Mouse (Mus musculus): ENCODE data around the gene Serpinf1. TPM values are rescaled to one million over a fixed set of nuclear protein-coding genes. Genes with fewer than 3 reads are reported as not detected.
A peak's percentile ranks its signal among the peaks of the same experiment; 100 is the strongest.
"Not testable (repeated sequence)": the region's sequence is repeated elsewhere in the genome, so short reads cannot be mapped to it uniquely, and the experiment has no call there.

The Serpinf1 gene
- polyA plus RNA-seq, 1 experiment from 2014 or later, result 38.7 TPM

DNA sequence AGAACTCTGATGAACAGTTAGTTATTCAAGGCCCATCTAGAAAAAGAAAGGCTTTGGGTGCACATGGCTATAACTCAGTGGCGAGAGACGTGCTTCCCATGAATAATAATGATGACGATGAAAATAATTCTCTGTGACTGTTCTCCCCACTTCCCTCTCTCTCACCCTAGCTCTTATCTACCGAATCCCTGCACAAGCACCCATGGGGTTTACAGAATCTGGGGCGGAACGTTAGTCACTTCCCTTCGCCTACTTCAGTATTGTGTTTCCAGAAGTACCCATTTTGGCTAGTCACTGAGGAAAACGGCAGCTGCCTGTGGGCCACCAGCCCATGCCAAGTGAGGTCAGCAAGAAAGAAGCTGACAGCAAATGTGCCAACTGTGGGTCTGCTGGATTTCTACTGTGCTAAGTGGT lies 36.1 kb upstream of the Serpinf1 start:
- Histone ChIP-seq H3K4me1 (ENCODE audit: control insufficient read depth, insufficient read depth, low read length) (peaks cover 34% of the 10 kb centered on the region), H3K36me3 (ENCODE audit: control insufficient read depth, insufficient read depth, low read length) (no peaks in the 10 kb centered on the region), H3K27me3 (replicated peaks; ENCODE audit: control insufficient read depth, insufficient read depth, low read length) (no peaks in the 10 kb centered on the region), H3K4me2 (ENCODE audit: low read depth, low read length) (no peak overlapping the region), H3K27ac (ENCODE audit: low read length) (no peak overlapping the region), H3K4me3 (ENCODE audit: low read length) (no peak overlapping the region), H3K9me3 (ENCODE audit: control insufficient read depth, low read length) (no peaks in the 10 kb centered on the region), H3K9ac (ENCODE audit: low read depth, low read length) (no peak overlapping the region)
- 77% methylated on average over 8 of the region's 8 CpGs for WGBS
- ATAC-seq, result no peak

DNA sequence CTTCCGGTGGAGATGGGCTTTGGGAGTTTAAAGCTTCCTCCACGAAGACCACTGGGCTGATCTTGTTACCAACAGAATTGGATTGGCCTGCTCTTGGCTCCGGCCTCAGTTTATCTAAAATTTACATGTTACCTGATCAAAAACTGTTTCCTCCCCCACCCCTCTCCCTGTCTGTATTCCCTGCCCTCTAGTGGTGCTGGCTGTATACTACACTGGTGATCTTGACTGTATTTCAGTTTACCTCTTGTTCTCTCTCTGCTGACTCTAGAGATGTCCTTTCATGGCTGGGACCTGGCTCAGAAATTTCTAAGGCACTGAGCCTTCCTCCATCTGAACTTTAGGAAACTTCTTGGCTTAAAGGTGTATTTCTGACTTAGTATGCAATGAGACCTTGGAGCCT lies 35.7 kb upstream of the Serpinf1 start:
- Histone ChIP-seq H3K9ac (ENCODE audit: low read depth, low read length) (no peak overlapping the region), H3K4me2 (ENCODE audit: low read depth, low read length) (no peak overlapping the region), H3K4me1 (ENCODE audit: control insufficient read depth, insufficient read depth, low read length) (peaks cover 34% of the 10 kb centered on the region), H3K9me3 (ENCODE audit: control insufficient read depth, low read length) (no peaks in the 10 kb centered on the region), H3K27ac (ENCODE audit: low read length) (no peak overlapping the region), H3K4me3 (ENCODE audit: low read length) (no peak overlapping the region), H3K27me3 (replicated peaks; ENCODE audit: control insufficient read depth, insufficient read depth, low read length) (no peaks in the 10 kb centered on the region), H3K36me3 (ENCODE audit: control insufficient read depth, insufficient read depth, low read length) (no peaks in the 10 kb centered on the region)
- 16% methylated on average over 3 of the region's 3 CpGs for WGBS
- ATAC-seq, result no peak

DNA sequence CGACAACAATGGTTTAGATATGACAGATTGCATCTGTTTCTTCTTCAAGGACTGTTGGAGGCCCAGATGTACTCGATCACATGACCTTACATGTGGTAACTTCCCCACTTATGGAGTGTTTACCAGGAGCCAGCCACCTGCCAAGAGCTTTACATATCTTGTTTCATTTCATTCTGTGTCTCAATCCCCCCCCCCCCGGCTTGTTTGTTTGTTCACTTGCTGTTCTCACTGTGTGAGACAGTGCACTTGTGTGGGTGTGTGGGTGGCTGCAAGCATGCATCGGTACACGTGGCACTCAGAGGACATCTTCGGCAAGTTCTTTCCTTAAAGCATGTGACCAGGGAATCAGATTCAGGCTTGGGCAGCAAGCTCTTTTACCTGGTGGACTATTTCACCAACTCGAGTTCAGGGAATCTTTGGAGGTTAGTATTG lies 34.0 kb upstream of the Serpinf1 start:
- ATAC-seq, result no peak
- Histone ChIP-seq H3K4me2 (ENCODE audit: low read depth, low read length) (no peak overlapping the region), H3K27me3 (replicated peaks; ENCODE audit: control insufficient read depth, insufficient read depth, low read length) (no peaks in the 10 kb centered on the region), H3K36me3 (ENCODE audit: control insufficient read depth, insufficient read depth, low read length) (no peaks in the 10 kb centered on the region), H3K9me3 (ENCODE audit: control insufficient read depth, low read length) (no peaks in the 10 kb centered on the region), H3K4me3 (ENCODE audit: low read length) (no peak overlapping the region), H3K27ac (ENCODE audit: low read length) (no peak overlapping the region), H3K4me1 (ENCODE audit: control insufficient read depth, insufficient read depth, low read length) (peaks cover 24% of the 10 kb centered on the region), H3K9ac (ENCODE audit: low read depth, low read length) (no peak overlapping the region)
- 85% methylated on average over 7 of the region's 7 CpGs for WGBS

DNA sequence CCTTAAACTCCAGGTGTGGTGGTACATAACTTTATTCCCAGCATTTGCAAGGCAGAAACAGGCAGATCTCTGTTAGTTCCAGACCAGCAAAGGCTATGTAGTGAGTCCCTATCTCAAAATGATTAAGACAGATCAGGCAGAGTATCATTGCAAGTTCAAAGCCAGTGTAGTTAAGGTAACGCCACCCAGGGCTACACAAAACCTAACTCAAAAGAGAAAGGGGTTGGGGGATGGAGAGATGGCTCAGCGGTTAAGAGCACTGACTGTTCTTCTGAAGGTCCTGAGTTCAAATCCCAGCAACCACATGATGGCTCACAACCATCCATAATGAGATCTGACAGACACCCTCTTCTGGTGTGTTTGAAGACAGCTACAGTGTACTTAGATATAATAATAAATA lies 33.5 kb upstream of the Serpinf1 start:
- ATAC-seq; H3K27me3 ChIP-seq (replicated peaks; ENCODE audit: control insufficient read depth, insufficient read depth, low read length); H3K4me3 ChIP-seq (ENCODE audit: low read length); H3K36me3 ChIP-seq (ENCODE audit: control insufficient read depth, insufficient read depth, low read length); H3K27ac ChIP-seq (ENCODE audit: low read length); H3K9ac ChIP-seq (ENCODE audit: low read depth, low read length); H3K9me3 ChIP-seq (ENCODE audit: control insufficient read depth, low read length); H3K4me2 ChIP-seq (ENCODE audit: low read depth, low read length): not testable (repeated sequence)
- H3K4me1 ChIP-seq (ENCODE audit: control insufficient read depth, insufficient read depth, low read length), result peaks cover 24% of the 10 kb centered on the region
- WGBS, result 93% methylated on average over 2 of the region's 2 CpGs

DNA sequence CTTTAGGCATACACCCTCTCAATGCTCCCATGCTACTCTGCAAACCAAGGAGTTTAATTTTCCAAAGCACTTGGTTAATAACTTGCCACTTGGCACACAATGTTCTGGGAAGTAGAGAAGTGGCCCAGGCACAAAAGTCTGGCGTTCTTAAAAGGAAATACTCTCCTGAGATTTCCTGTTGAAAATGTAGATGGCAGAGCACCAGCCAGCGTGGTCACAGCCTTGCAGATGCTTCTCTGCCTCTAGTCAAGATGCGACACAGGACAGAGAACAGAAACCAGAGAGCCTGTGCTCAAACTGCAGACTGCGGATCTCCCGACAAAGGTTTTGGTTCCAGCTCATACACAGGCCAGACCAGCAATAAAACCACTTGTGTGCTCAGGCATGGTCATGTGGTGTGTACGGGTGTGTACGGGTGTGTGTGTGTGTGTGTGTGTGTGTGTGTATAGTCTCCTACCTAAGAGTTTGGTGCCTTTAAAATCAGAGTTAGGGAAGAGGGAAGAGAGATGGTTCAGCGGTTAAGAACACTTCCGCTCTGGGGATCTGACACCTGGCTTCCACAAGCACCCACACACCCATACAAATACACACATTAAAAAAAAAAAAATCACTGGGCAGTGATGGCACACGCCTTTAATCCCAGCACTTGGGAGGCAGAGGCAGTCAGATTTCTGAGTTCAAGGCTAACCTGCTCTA lies 32.7 kb upstream of the Serpinf1 start:
- no peaks in the 10 kb centered on the region for H3K27me3 ChIP-seq (replicated peaks; ENCODE audit: control insufficient read depth, insufficient read depth, low read length)
- peaks cover 24% of the 10 kb centered on the region for H3K4me1 ChIP-seq (ENCODE audit: control insufficient read depth, insufficient read depth, low read length)
- peak overlapping the region; percentile 68; the same call in 1 of the 2 replicates for H3K27ac ChIP-seq (ENCODE audit: low read length)
- H3K4me3 ChIP-seq (ENCODE audit: low read length), result peak overlapping the region; percentile 75
- no peaks in the 10 kb centered on the region for H3K9me3 ChIP-seq (ENCODE audit: control insufficient read depth, low read length)
- H3K36me3 ChIP-seq (ENCODE audit: control insufficient read depth, insufficient read depth, low read length), result no peaks in the 10 kb centered on the region
- peak overlapping the region; percentile 90 for H3K4me2 ChIP-seq (ENCODE audit: low read depth, low read length)
- H3K9ac ChIP-seq (ENCODE audit: low read depth, low read length), result peak overlapping the region; percentile 74
- ATAC-seq, result no peak
- WGBS, result 69% methylated on average over 10 of the region's 10 CpGs

DNA sequence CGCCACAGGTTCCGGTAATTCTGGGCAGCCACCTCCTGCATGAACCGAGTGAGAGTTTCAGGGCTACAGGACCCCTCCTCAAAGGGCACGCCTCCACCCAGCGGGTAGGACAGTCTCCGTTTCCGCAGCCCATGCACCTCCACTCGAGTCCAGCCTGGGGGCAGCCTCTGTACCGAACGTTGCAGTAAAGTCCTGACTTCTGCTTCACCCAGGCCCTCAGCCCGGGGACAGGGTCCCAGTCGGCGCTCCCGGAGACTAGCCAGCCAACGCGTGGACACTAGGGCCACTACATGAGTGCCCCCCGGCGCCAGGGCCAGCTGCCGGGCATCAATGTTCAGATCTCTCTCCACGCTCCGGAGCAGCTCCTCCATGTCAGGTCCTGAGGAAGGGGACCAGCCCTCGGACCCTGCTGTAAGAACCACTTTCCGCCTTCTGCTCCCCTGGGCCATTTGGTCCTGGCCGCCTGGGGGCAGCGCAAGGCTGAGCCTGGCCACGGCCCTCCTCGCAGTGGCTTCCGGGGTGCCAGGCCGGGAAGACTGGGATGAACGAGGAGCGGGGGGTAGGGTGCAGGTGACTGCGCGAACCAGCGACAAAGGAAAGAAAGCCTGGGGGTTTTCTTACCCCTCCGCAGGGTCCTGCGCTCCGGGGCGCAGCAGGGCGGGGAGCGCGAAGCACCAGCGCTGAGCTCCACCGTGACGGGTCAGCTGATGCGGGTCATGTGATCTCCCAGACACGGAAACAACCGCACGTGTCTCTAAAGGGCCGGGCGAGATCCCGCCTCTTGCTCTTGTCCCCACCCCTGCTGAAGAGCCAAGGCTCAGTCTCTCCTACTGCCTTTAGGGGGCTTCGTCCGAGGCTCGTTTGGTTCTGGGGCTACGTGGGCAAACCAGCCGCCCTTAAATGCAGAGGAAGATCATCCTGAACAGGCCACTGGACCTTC lies 31.8 kb upstream of the Serpinf1 start, which contains the start of gene Wdr81:
Gene Wdr81, minus strand, starts transcription at position 727 of the 940 bp plus-strand sequence.
- H3K9me3 ChIP-seq (ENCODE audit: control insufficient read depth, low read length), result no peaks in the 10 kb centered on the region
- peak within 1 kb of the TSS; percentile 90 for H3K4me2 ChIP-seq (ENCODE audit: low read depth, low read length)
- peak; percentile 93 for ATAC-seq
- no peaks in the 10 kb centered on the region for H3K27me3 ChIP-seq (replicated peaks; ENCODE audit: control insufficient read depth, insufficient read depth, low read length)
- H3K27ac ChIP-seq (ENCODE audit: low read length), result peak within 1 kb of the TSS; percentile 68; the same call in 1 of the 2 replicates
- H3K36me3 ChIP-seq (ENCODE audit: control insufficient read depth, insufficient read depth, low read length), result 0 out of 2 replicates have a peak, but pooled peaks cover 2% of the 10 kb centered on the region
- 2% methylated on average over 56 of the region's 56 CpGs for WGBS
- peak within 1 kb of the TSS; percentile 74 for H3K9ac ChIP-seq (ENCODE audit: low read depth, low read length)
- H3K4me1 ChIP-seq (ENCODE audit: control insufficient read depth, insufficient read depth, low read length), result peaks cover 16% of the 10 kb centered on the region
- H3K4me3 ChIP-seq (ENCODE audit: low read length), result peak within 1 kb of the TSS; percentile 75

DNA sequence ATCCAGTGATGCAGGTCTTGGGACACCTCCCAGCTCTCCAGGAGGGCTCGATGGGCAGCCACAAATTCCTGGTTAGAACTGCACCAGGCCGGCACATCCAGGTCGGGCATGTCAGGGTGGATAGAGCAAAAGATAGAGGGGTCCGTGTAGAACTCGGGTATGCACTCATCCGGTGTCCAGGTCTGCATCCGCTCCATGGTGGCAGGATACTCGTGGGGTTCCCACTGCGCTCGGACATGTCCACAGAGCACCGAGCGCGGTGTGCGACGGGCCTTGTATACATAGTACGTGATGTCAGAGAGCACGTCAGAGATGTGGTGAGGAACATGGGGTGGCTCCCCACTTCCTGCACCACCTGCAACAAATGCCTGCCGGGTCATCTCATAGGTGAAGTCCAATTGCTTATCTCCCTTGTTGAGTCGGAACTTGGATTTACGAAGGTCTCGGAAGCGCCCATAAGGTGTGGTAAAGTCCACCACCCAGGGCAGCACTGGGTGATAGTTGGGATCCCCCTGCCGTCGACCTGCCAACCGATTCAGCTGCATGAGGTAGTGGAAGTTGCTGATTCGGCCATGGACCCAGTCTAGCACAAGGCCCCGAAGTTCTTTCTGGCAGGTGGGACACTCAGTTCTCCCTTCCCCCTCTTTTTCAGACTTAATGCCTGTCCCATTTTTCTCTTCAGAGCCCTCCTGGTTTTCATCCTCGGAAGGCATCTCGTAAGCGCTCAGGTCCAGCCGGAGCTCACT lies 30.5 kb upstream of the Serpinf1 start:
- 0 out of 2 replicates have a peak, but pooled peaks cover 5% of the 10 kb centered on the region for H3K36me3 ChIP-seq (ENCODE audit: control insufficient read depth, insufficient read depth, low read length)
- WGBS, result 91% methylated on average over 31 of the region's 31 CpGs
- H3K27ac ChIP-seq (ENCODE audit: low read length), result no peak overlapping the region
- H3K4me2 ChIP-seq (ENCODE audit: low read depth, low read length), result peak overlapping the region; percentile 90; the same call in 1 of the 2 replicates
- peak overlapping the region; percentile 75 for H3K4me3 ChIP-seq (ENCODE audit: low read length)
- H3K9ac ChIP-seq (ENCODE audit: low read depth, low read length), result peak overlapping the region; percentile 74; the same call in 1 of the 2 replicates
- no peak for ATAC-seq
- no peaks in the 10 kb centered on the region for H3K27me3 ChIP-seq (replicated peaks; ENCODE audit: control insufficient read depth, insufficient read depth, low read length)
- H3K9me3 ChIP-seq (ENCODE audit: control insufficient read depth, low read length), result no peaks in the 10 kb centered on the region
- H3K4me1 ChIP-seq (ENCODE audit: control insufficient read depth, insufficient read depth, low read length), result peaks cover 16% of the 10 kb centered on the region

DNA sequence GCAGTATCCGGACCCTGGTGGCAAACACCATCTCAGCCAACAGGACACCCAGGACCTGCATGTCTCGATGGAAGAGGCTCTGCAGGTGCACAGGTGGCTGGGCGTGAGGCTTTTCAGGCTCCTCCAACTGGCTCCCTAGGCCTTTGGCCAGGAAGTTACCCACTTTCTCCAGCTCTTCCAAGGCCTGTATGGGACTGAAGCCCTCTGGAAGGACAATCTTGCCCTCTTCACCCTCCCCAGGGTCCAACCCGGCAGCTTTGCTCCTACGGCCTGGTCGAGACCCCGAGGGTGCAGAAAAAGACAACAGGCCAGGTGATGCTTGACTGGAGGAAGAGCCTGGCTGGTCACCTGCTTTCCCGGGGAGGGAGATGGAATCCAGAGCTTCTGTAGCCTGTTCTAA lies 29.6 kb upstream of the Serpinf1 start:
- WGBS, result 91% methylated on average over 8 of the region's 8 CpGs
- Histone ChIP-seq H3K4me3 (ENCODE audit: low read length) (no peak overlapping the region), H3K36me3 (ENCODE audit: control insufficient read depth, insufficient read depth, low read length) (0 out of 2 replicates have a peak, but pooled peaks cover 5% of the 10 kb centered on the region), H3K4me2 (ENCODE audit: low read depth, low read length) (no peak overlapping the region), H3K4me1 (ENCODE audit: control insufficient read depth, insufficient read depth, low read length) (peaks cover 16% of the 10 kb centered on the region), H3K27ac (ENCODE audit: low read length) (no peak overlapping the region), H3K27me3 (replicated peaks; ENCODE audit: control insufficient read depth, insufficient read depth, low read length) (no peaks in the 10 kb centered on the region), H3K9ac (ENCODE audit: low read depth, low read length) (no peak overlapping the region), H3K9me3 (ENCODE audit: control insufficient read depth, low read length) (no peaks in the 10 kb centered on the region)
- ATAC-seq, result no peak

All from intestine, embryonic 16.5 days (tissue).